Mouse (Mus musculus) adrenal gland, adult 8-10 months (tissue): ENCODE measurements at regions not wholly inside any gene's neighbourhood (a gene's known extent, or its start where the extent isn't known, plus 50 kb on each side); places are given as distances from the start of the nearest gene placed in this dataset.

Source experiments
- DNase-seq: peaks from one replicate; pipeline ENCODE4 v3.0.0; 2022

- no peak for DNase-seq
These were observed 302.5 kb upstream of the 4931429L15Rik start for GRCm38 (mm10) chr9:46622255-46622654.

DNA sequence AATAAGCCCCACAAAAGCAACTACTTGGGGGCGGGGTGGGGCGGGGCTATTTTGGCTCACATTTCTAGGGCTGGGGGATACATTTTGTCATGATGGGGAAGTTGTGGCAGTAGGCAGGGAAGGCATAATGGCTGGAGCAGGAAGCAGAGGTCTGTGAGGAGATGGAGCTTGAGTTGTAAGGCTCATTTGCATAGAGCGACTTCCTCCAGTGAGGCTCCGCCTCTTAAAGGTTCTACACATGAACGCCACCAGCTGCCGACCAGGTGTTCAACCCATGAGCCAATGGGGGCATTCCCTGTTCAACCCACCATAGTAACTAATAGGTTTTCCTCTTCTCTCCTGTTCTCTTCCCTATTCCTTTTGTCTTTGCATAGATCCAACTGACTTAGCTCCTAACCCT is 302.1 kb upstream of the 4931429L15Rik start:
- DNase-seq, result no peak

DNA sequence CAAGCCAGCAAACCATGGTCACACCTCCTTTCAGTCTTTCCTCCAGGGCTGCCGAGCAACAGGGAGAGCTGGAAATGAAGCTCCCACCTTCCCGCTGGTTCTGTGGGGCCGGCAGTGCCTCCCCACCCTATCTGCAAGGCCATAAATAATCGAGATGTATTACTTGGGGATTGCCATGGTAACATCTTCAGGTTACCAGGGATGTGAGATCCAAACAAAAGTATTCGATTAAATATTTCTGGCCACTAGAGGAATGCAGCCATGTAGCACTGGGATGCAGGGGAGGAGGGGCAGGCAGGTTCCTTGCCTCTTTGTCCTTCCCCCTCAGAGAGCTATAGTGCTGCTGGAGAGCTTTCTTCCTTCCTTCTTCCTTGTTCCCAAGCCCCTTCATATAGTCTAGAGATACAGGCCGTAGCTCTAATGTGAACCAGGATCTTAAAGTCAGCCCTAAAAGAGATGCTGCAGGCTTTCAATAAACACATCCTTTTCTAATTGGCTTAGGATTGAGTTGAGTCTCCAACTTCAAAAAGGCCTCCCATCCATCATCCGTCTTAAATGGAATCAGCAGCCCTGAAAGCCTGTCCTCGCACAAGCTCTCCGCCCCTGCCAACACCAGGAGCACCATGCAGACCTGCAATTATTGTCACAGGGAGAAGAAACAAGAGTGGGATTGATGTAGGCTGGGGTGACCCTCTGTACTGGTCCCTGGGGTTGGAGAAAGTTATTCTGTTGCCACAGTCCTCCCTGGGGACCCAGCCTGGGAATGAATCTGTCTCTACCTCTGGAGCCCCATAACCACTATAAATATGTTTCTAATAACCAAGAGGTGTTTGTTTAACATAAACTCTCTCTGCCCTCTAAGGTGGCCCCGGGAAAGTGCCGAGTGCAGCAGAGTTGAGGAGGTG is 290.6 kb upstream of the 4931429L15Rik start:
- no peak for DNase-seq

GRCm38 (mm10) chr9:46608695-46609094 is 288.9 kb upstream of the 4931429L15Rik start:
- DNase-seq, result no peak

GRCm38 (mm10) chr9:46600803-46601202 is 281.0 kb upstream of the 4931429L15Rik start:
- no peak for DNase-seq

GRCm38 (mm10) chr9:46599931-46600708 is 280.3 kb upstream of the 4931429L15Rik start:
- peak; percentile 18 for DNase-seq

- no peak for DNase-seq
These were observed 278.7 kb upstream of the 4931429L15Rik start for GRCm38 (mm10) chr9:46598518-46598917.

DNA sequence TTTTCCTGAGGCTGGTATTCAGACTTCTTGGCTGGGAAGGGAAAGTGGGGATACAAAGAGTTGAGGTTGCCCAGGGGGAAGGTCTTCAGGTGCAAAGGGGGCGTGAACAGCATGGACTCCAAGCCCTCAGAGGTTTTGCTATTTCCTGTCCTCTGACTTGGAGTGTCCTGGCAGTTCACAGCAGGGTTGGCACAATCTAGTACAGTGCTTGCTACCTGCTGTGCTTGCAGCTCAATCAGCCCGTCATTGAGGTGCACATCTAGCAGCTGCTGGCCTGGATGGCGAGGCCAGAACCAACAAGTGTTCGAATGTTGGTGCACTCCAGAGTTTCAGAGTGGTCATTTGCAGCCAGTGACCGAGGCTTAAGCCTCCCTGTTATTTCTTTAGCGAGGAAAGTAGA is 273.7 kb upstream of the 4931429L15Rik start:
- no peak for DNase-seq

- no peak for DNase-seq
These were observed 273.1 kb upstream of the 4931429L15Rik start for GRCm38 (mm10) chr9:46592908-46593307.

GRCm38 (mm10) chr9:46586818-46587217 is 267.0 kb upstream of the 4931429L15Rik start:
- no peak for DNase-seq

DNA sequence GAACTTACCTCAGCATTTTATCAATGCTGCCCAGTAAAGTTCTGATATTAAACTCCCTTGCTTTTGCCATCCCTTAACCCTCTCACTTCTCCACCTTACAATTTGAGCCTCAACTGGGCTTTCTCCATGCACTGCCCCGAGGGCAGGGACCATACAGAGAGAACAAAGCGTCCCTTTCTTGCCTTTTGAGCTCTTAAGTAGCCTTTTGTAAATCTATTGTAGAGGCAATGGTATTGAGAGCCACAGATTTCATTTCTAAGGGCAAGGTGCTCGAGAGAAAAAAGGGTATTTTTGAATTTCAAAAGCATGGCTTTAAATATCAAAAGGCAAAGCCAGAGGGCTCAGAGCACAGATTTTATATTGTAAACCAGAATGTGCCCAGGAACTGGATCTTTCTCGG is 262.1 kb upstream of the 4931429L15Rik start:
- no peak for DNase-seq

DNA sequence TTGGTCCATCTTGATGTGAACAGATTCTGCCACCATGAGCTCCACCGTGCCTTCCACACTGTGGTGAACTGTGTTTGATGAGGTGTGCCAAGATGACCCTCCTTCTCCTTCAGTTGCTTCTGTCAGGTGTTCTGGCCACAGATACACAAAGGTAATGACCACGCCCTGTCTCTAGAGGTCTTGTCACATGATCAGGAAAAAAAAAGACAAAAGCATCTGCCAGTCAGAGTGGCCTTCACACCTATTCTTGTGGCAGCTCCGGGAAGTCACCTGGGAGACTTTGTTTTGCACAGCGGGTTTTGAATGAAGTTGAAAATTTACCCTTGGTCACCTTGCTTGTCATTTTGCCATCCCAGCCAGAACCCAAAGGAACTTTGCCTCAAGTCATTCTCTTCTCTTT is 242.5 kb upstream of the 4931429L15Rik start:
- no peak for DNase-seq

DNA sequence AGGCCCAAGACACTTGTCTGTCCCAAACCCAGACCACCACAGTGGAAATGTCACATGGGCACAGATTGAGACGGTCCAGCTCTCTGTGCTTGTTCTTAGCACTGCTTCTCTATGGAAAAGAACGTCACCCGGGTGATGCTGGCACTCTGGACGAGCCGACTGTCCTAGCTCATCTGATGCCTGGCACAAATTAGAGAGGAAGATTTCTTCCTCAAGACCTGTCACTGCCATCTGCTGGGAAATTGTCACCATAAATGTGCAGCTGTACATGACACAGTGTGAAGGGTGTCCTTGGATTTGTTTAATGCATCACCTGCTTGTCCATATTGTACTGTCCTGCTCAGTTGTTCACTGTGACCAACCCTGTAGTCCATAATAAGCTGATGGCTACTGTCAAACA is 238.7 kb upstream of the 4931429L15Rik start:
- DNase-seq, result no peak

DNA sequence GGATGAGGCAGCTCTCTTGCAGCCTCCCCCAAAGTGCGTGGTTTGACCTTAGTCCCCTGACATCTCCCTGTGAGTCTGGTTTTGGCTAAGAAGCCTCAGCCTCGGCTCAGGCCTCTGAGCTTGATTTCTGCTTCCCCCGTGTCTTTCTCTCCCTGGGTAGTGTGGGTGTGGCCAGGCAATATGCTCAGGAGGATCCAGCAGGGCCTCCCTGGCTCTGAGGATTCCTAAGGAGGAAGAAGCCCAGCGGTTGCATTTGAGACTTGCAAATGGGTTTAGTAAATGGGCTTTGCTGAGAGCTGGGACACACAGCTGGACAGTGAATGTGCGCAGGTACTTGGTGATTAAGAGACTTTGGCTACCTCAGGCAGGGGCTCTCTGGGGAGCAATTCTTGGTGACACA is 238.0 kb upstream of the 4931429L15Rik start:
- DNase-seq, result no peak

DNA sequence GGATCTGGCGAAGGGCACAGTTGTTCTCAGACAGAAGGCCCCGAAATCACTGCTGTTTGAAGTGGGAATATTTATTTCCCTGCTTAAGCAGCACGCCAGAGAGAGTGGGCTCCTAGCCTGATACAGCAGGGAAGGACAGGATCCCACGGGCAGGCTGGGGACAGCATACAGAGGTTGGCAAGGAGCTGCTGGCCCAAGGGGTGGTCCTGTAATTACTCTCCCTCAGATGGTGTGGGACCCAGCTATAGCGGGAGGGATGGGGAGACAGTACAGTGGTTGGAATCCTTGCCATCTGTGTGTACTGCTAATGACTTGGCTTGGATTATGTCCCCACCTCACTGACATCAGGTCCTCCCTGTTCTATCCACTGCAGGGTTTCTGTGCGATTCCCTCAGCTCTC is 235.4 kb upstream of the 4931429L15Rik start:
- no peak for DNase-seq

DNA sequence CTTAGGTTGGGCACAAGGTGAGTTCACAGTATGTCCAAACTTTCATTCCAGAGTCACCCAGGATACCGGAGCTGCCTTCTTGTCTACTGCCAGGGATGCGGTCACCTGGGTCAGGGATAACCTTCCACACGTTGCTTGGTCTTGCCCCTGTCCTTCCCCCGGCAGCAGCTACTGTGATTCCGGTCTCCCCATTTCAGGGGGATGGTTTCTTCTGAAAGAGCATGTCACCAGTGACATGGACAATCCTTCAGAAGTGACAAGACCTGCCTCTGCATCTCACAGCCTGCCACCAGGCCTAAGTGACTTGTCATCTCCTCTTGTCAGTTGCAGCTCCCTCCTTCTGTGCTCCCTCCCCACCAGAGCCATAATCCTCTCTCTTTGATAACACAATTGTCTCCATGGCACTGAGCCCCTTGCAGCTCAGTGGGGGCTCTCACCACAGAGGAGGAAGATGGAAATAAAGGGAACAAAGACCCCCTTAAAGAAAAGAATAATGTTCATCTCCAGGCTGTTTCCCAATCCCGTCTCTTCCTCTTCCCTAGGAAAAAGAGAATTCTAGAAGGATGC is 234.9 kb upstream of the 4931429L15Rik start:
- DNase-seq, result no peak

DNA sequence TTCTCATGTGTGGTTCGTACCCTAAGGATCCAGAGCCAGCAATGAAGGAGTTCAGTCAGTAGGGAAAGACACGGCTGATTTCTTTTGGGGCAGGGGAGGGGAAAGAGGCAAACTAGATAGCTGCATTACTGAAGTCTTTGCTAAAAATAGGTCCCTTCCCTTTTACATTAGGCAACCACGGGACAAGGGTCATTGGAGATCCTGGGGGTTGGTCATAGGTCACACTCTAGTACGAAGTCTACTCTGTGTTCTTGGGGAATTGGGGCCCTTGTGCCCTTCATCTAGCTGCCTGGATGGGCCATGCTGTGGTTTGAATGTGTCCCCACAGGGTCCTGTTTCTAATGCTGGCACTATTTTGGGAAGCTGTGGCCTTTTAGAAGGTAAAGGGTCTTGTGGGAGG is 229.6 kb upstream of the 4931429L15Rik start:
- no peak for DNase-seq

DNA sequence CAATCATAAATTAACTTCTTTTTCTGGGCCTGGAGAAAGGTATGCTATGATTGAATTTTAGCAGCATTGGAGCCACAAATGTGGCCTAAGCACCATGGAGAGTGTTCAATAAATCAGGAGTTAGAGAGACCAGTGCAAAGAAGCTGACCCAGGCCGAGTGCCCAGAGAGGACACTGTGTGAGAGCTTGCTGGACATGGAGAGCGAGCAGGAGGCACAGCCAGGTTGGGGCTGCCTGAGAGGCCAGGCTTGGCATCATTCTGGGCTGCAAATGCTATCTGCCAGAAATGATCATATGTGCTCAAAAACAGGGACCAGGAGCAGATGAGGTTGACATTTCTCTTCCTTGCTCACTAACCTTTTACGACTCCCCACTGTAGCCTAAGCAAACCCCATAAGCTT is 224.5 kb upstream of the 4931429L15Rik start:
- no peak for DNase-seq

GRCm38 (mm10) chr9:46541001-46541400 is 221.2 kb upstream of the 4931429L15Rik start:
- DNase-seq, result no peak

DNA sequence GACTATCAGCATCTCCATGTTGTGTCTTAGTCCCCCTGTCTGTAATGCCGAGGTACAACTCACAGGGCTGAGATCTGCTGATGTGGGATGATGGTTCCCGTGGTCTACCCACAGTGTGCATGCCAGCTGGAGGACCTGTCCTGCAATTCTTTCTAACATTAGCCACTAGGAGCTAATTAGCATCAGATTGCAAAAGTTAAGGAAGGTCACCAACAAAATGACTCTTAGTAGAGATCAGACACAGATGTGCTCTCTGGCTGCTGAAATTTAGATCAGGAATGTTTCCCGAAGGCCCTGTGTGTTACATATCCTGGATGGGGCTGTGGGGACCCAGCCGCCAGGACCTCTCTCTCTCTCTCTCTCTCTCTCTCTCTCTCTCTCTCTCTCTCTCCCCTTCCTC is 218.8 kb upstream of the 4931429L15Rik start:
- no peak for DNase-seq

- DNase-seq, result no peak
These were observed 196.8 kb upstream of the 4931429L15Rik start for GRCm38 (mm10) chr9:46516401-46517130.

GRCm38 (mm10) chr9:46512276-46513051 is 192.7 kb upstream of the 4931429L15Rik start:
- DNase-seq, result no peak
